In genomic region chr12:111944065-111944987, GRCm38 (mm10) we compare ENCODE assay signal across 12 mouse cellular contexts. TPM values are rescaled to one million over a fixed set of nuclear protein-coding genes. Genes with fewer than 3 reads are reported as not detected.
A peak's percentile ranks its signal among the peaks of the same experiment; 100 is the strongest.
DNase-seq lines count a peak whose midpoint lies in the region; ATAC-seq and TF ChIP-seq lines count a peak whose summit lies in the region.
"Not testable (repeated sequence)": the region's sequence is repeated elsewhere in the genome, so short reads cannot be mapped to it uniquely, and the experiment has no call there.
"Had no signal": no experiment of that assay in that cellular context is flagged by ENCODE, and none has a peak within 500 bp of the region (broad histone marks: within the 10 kb centered on the region; RNA-seq: fewer than 3 reads in every experiment).

No protein-coding gene starts in this region.

- TF ChIP-seq CTCF in E14TG2a.4 (conservative IDR thresholded peaks at IDR 0.05; ENCODE audit: low read length); gastrocnemius, adult 2 months (IDR thresholded peaks at IDR 0.05); kidney, postnatal 0 days (IDR thresholded peaks at IDR 0.05; ENCODE audit: low read depth); liver, postnatal 0 days (IDR thresholded peaks at IDR 0.05; ENCODE audit: low read depth); thymus, adult 2 months (IDR thresholded peaks at IDR 0.05; ENCODE audit: borderline replicate concordance, control insufficient read depth, extremely low read depth, insufficient read depth, low read length, poor library complexity): not testable (repeated sequence)

- peaks cover 49% of the 10 kb centered on the region for H3K4me1 ChIP-seq in E14TG2a.4 (replicated peaks; ENCODE audit: low read depth, low read length)
- H3K4me1 ChIP-seq in kidney, postnatal 0 days (replicated peaks; ENCODE audit: insufficient read depth, low read length): peaks cover 16% of the 10 kb centered on the region; the same call in 1 of the 2 replicates
- peaks cover 28% of the 10 kb centered on the region for H3K4me1 ChIP-seq in liver, postnatal 0 days (ENCODE audit: insufficient read depth)
- peaks cover 19% of the 10 kb centered on the region for H3K4me1 ChIP-seq in thymus, adult 2 months (replicated peaks; ENCODE audit: control insufficient read depth, insufficient read depth, low read length)

- not testable (repeated sequence) for H3K27me3 ChIP-seq in E14TG2a.4 (ENCODE audit: insufficient read depth, low read length); kidney, postnatal 0 days (ENCODE audit: insufficient read depth, low read length); liver, postnatal 0 days (ENCODE audit: insufficient read depth, low read length); thymus, adult 2 months (ENCODE audit: control insufficient read depth, insufficient read depth, low read length)

- peak; percentile 58 for ATAC-seq in common myeloid progenitor, adult 5-6 weeks (replicated peaks; ENCODE audit: low read depth, poor library complexity, severe bottlenecking)
- peak; percentile 57 to 70 for ATAC-seq in hematopoietic stem cell, adult 5-6 weeks (replicated peaks in 1 of 2; ENCODE audit: insufficient read depth in 1 of 2, low FRiP score in 2 of 2, low TSS enrichment in 1 of 2, low read depth in 1 of 2, poor library complexity in 2 of 2, severe bottlenecking in 2 of 2)
- ATAC-seq in kidney, postnatal 0 days (replicated peaks; ENCODE audit: low FRiP score, low read depth): peak; percentile 72
- ATAC-seq in liver, postnatal 0 days: peak; percentile 74

- not testable (repeated sequence) for H3K9ac ChIP-seq in kidney, postnatal 0 days (ENCODE audit: low read depth, low read length)
- H3K9ac ChIP-seq in liver, postnatal 0 days (replicated peaks): peak overlapping the region; percentile 55; the same call in 1 of the 2 replicates

- H3K27ac ChIP-seq in gastrocnemius, adult 2 months: peak overlapping the region; percentile 83
- peak overlapping the region; percentile 90 for H3K27ac ChIP-seq in kidney, postnatal 0 days
- peak overlapping the region; percentile 88 for H3K27ac ChIP-seq in liver, postnatal 0 days (ENCODE audit: low read depth)
- H3K27ac ChIP-seq in thymus, adult 2 months (ENCODE audit: control insufficient read depth, insufficient read depth, low read length): peak overlapping the region; percentile 35; the same call in 1 of the 2 replicates

- TF ChIP-seq EP300 in liver, postnatal 0 days (IDR thresholded peaks at IDR 0.05; ENCODE audit: low read depth): not testable (repeated sequence)

- TF ChIP-seq POLR2A in thymus, adult 2 months (IDR thresholded peaks at IDR 0.05; ENCODE audit: control insufficient read depth, extremely low read depth, insufficient read depth, low read length, poor library complexity): not testable (repeated sequence)

- H3K4me2 ChIP-seq in kidney, postnatal 0 days (ENCODE audit: low read length): 0 out of 2 replicates have a peak overlapping the region, but pooled peaks have one; percentile 24
- peak overlapping the region; percentile 58 for H3K4me2 ChIP-seq in liver, postnatal 0 days (ENCODE audit: low read depth, low read length)

- WGBS in kidney, postnatal 0 days: 52% methylated on average over 13 of the region's 20 CpGs
- 17% methylated on average over 15 of the region's 20 CpGs for WGBS in liver, postnatal 0 days (ENCODE audit: insufficient replicate concordance)
- 10% methylated on average over 17 of the region's 20 CpGs for WGBS in thymus, adult 2 months

- not testable (repeated sequence) for H3K9me3 ChIP-seq in E14TG2a.4 (ENCODE audit: low read length); kidney, postnatal 0 days (replicated peaks; ENCODE audit: low read length); liver, postnatal 0 days (ENCODE audit: low read length)

- H3K4me3 ChIP-seq in E14TG2a.4 (replicated peaks; ENCODE audit: low read length): peak overlapping the region; percentile 27; the same call in 1 of the 2 replicates
- H3K4me3 ChIP-seq in gastrocnemius, adult 2 months; kidney, postnatal 0 days (replicated peaks; ENCODE audit: low read depth, low read length); thymus, adult 2 months (ENCODE audit: control insufficient read depth, insufficient read depth, low read length): not testable (repeated sequence)
- peak overlapping the region; percentile 29; the same call in 1 of the 2 replicates for H3K4me3 ChIP-seq in liver, postnatal 0 days (ENCODE audit: low read depth, low read length)

- intact Hi-C loops in gastrocnemius, adult 2 months (cut with DNase I): not testable (repeated sequence)

- H3K36me3 ChIP-seq in E14TG2a.4 (ENCODE audit: insufficient read depth, low read length); kidney, postnatal 0 days (ENCODE audit: insufficient read depth, low read length); liver, postnatal 0 days (replicated peaks; ENCODE audit: insufficient read depth, low read length); thymus, adult 2 months (ENCODE audit: control insufficient read depth, insufficient read depth, low read length): not testable (repeated sequence)

- DNase-seq in gastrocnemius, adult 2 months; kidney, postnatal 0 days (ENCODE audit: low spot score); thymus, adult 2 months: not testable (repeated sequence)
- DNase-seq in liver, postnatal 0 days: peak; percentile 49
- DNase-seq in naive thymus-derived CD4-positive, alpha-beta T cell, adult 2 months (ENCODE audit: low read depth): peak; percentile 26

RNA-seq across cellular contexts. Expression of gene Atp5mpl, which starts 22.5 kb away (rescaled TPM):
- total RNA-seq in common myeloid progenitor, adult 5-6 weeks (2017): 466 and 542 TPM in 2 replicates
- total RNA-seq in gastrocnemius, adult 2 months (2021): 100 to 1,000 TPM; 684 to 874 TPM
- total RNA-seq in hematopoietic stem cell, adult 5-6 weeks (2017): 222 and 478 TPM in 2 replicates
- 1,132 and 1,318 TPM in 2 replicates for polyA plus RNA-seq in kidney, postnatal 0 days (2015; fragmentation: Nextera tagmentation; extraction: Ambion mirVana)
- polyA plus RNA-seq in liver, postnatal 0 days (2015; fragmentation: Nextera tagmentation; extraction: Ambion mirVana): 676 and 694 TPM in 2 replicates
- polyA plus RNA-seq in thymus, adult 2 months (2012; rRNA removed): 32.8 and 46.5 TPM in 2 replicates

RNA-seq across cellular contexts. Expression of gene Tdrd9, which starts 27.0 kb away (rescaled TPM):
- total RNA-seq in common myeloid progenitor, adult 5-6 weeks (2017): 0.09 TPM in 1 of 2 replicates, not detected in the other
- under 1 TPM; 0.20 to 0.41 TPM for total RNA-seq in gastrocnemius, adult 2 months (2021)
- total RNA-seq in hematopoietic stem cell, adult 5-6 weeks (2017): 0.30 TPM in 1 of 2 replicates, not detected in the other
- 0.18 and 0.32 TPM in 2 replicates for polyA plus RNA-seq in kidney, postnatal 0 days (2015; fragmentation: Nextera tagmentation; extraction: Ambion mirVana)
- 0.15 and 0.21 TPM in 2 replicates for polyA plus RNA-seq in liver, postnatal 0 days (2015; fragmentation: Nextera tagmentation; extraction: Ambion mirVana)
- polyA plus RNA-seq in thymus, adult 2 months (2012; rRNA removed): 0.09 and 0.15 TPM in 2 replicates

RNA-seq across cellular contexts. Expression of gene Ppp1r13b, which starts 36.4 kb away (rescaled TPM):
- total RNA-seq in common myeloid progenitor, adult 5-6 weeks (2017): 12.7 and 18.3 TPM in 2 replicates
- total RNA-seq in gastrocnemius, adult 2 months (2021): 1 to 10 TPM; 6.7 to 7.1 TPM
- total RNA-seq in hematopoietic stem cell, adult 5-6 weeks (2017): 25.8 and 34.7 TPM in 2 replicates
- 14.6 and 16.7 TPM in 2 replicates for polyA plus RNA-seq in kidney, postnatal 0 days (2015; fragmentation: Nextera tagmentation; extraction: Ambion mirVana)
- 4.3 and 4.5 TPM in 2 replicates for polyA plus RNA-seq in liver, postnatal 0 days (2015; fragmentation: Nextera tagmentation; extraction: Ambion mirVana)
- polyA plus RNA-seq in thymus, adult 2 months (2012; rRNA removed): 28.1 and 30.1 TPM in 2 replicates

RNA-seq across cellular contexts. Expression of gene Rd3l, which starts 36.8 kb away (rescaled TPM):
- total RNA-seq in common myeloid progenitor, adult 5-6 weeks (2017): not detected in 2 replicates
- total RNA-seq in gastrocnemius, adult 2 months (2021): not detected
- 0.50 TPM in 1 of 2 replicates, not detected in the other for total RNA-seq in hematopoietic stem cell, adult 5-6 weeks (2017)
- polyA plus RNA-seq in kidney, postnatal 0 days (2015; fragmentation: Nextera tagmentation; extraction: Ambion mirVana): not detected in 2 replicates
- not detected in 2 replicates for polyA plus RNA-seq in liver, postnatal 0 days (2015; fragmentation: Nextera tagmentation; extraction: Ambion mirVana)
- not detected in 2 replicates for polyA plus RNA-seq in thymus, adult 2 months (2012; rRNA removed)
- total RNA-seq: gastrocnemius, adult 8-10 months; left cerebral cortex, adult 8-10 months had no signal
- polyA plus RNA-seq: midbrain, embryonic 15.5 days; Patski had no signal

Comparison
In these comparisons a context has a peak if more than half of its experiments do, and no peak if none do; other contexts are left out.
1. H3K27ac ChIP-seq: peak in every context shown above with its lines; median percentile 90 in kidney, postnatal 0 days; 88 in liver, postnatal 0 days; 83 in gastrocnemius, adult 2 months; 35 in thymus, adult 2 months.